ENCODE assay signal across 12 mouse cellular contexts in the genomic region with DNA sequence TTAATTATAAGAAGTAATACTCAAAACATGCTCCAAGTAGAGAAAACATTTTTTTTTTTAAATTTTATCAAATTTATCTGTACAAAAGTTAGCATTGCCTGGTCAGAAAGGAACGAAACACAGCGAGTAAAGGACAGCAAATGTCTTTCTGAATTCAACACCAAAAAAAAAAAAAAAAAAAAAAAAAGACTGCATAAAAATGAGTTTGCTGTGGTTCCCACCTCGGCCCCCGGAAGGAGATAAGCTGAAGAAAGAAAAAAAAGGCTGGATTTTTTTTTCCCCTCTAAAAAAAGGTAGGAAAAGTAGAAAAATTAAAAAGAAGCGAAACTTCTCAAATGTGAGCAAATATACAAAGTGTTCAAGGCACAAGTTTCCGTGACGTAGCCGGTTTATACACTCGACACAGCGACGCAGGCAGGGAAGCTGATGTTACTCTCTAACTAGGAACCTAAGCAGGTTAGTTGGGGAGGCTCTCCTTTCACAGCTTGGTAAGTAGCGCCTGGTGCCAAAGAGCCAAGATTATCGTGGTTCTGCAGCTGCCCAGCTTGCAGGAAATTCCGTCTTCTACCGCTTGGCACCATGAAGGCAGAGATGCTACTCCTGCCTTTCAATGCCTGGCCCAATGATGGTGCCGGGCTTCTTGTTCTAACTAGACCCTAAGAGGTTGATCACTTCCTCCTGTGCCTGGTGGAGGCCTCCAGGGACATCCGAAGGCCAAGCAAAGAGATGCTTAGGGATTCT. TPM values are rescaled to one million over a fixed set of nuclear protein-coding genes. Genes with fewer than 3 reads are reported as not detected.
DNase-seq lines count a peak whose midpoint lies in the region; ATAC-seq lines count a peak whose summit lies in the region.
"Had no signal": no experiment of that assay in that cellular context is flagged by ENCODE, and none has a peak within 500 bp of the region (broad histone marks: within the 10 kb centered on the region; RNA-seq: fewer than 3 reads in every experiment).

No protein-coding gene starts in this region.

- no peak overlapping the region for H3K9ac ChIP-seq in intestine, embryonic 14.5 days (ENCODE audit: low read length)
- H3K9ac ChIP-seq in intestine, embryonic 15.5 days: no peak overlapping the region
- no peak overlapping the region for H3K9ac ChIP-seq in hindbrain, embryonic 12.5 days
- no peak overlapping the region for H3K9ac ChIP-seq in midbrain, embryonic 14.5 days (replicated peaks; ENCODE audit: low read length)
- H3K9ac ChIP-seq: neural tube, embryonic 12.5 days had no signal

- 75% methylated on average over 17 of the region's 17 CpGs for WGBS in intestine, embryonic 14.5 days
- WGBS in intestine, embryonic 15.5 days: 76% methylated on average over 17 of the region's 17 CpGs
- 81% methylated on average over 17 of the region's 17 CpGs for WGBS in hindbrain, embryonic 12.5 days
- 75% methylated on average over 17 of the region's 17 CpGs for WGBS in midbrain, embryonic 14.5 days

- H3K4me2 ChIP-seq in intestine, embryonic 14.5 days (ENCODE audit: low read length): no peak overlapping the region
- no peak overlapping the region for H3K4me2 ChIP-seq in intestine, embryonic 15.5 days (replicated peaks)
- H3K4me2 ChIP-seq in hindbrain, embryonic 12.5 days (replicated peaks): peak overlapping the region; percentile 15
- H3K4me2 ChIP-seq in midbrain, embryonic 14.5 days (ENCODE audit: low read length): peak overlapping the region; percentile 22

- H3K36me3 ChIP-seq in intestine, embryonic 14.5 days (ENCODE audit: control insufficient read depth, insufficient read depth, low read length): no peaks in the 10 kb centered on the region
- no peaks in the 10 kb centered on the region for H3K36me3 ChIP-seq in intestine, embryonic 15.5 days
- no peaks in the 10 kb centered on the region for H3K36me3 ChIP-seq in hindbrain, embryonic 12.5 days
- H3K36me3 ChIP-seq in midbrain, embryonic 14.5 days (ENCODE audit: control insufficient read depth, insufficient read depth, low read length): no peaks in the 10 kb centered on the region

- no peak for DNase-seq in intestine, embryonic 14.5 days (ENCODE audit: low spot score)
- peak; percentile 27 for DNase-seq in Muller cell, postnatal 12 days (ENCODE audit: inconsistent ontology term)
- DNase-seq in midbrain, embryonic 14.5 days: no peak
- no peak for DNase-seq in c-Kit-positive CD71-positive TER-119-positive erythroid progenitor cells, embryonic 14.5 days (ENCODE audit: low spot score)
- no peak for DNase-seq in B cell, adult 2 months
- no peak for DNase-seq in layer of hippocampus, adult 11-12 months (ENCODE audit: low spot score)
- DNase-seq: adrenal gland, postnatal 25 days; kidney, postnatal 10 days; lung, adult 18-20 months had no signal

- H3K4me3 ChIP-seq in intestine, embryonic 14.5 days (ENCODE audit: low read depth, low read length): no peak overlapping the region
- H3K4me3 ChIP-seq in intestine, embryonic 15.5 days (replicated peaks): no peak overlapping the region
- no peak overlapping the region for H3K4me3 ChIP-seq in hindbrain, embryonic 12.5 days
- no peak overlapping the region for H3K4me3 ChIP-seq in midbrain, embryonic 14.5 days (replicated peaks; ENCODE audit: low read depth, low read length)
- H3K4me3 ChIP-seq: neural tube, embryonic 12.5 days had no signal

- H3K4me1 ChIP-seq in intestine, embryonic 14.5 days (replicated peaks; ENCODE audit: control insufficient read depth, insufficient read depth, low read length): peaks cover 6% of the 10 kb centered on the region; the same call in 1 of the 2 replicates
- H3K4me1 ChIP-seq in intestine, embryonic 15.5 days (replicated peaks): peaks cover 9% of the 10 kb centered on the region
- peaks cover 79% of the 10 kb centered on the region for H3K4me1 ChIP-seq in hindbrain, embryonic 12.5 days
- H3K4me1 ChIP-seq in midbrain, embryonic 14.5 days (ENCODE audit: control insufficient read depth, insufficient read depth, low read length): peaks cover 35% of the 10 kb centered on the region

- no peaks in the 10 kb centered on the region for H3K9me3 ChIP-seq in intestine, embryonic 14.5 days (ENCODE audit: control insufficient read depth, low read length)
- no peaks in the 10 kb centered on the region for H3K9me3 ChIP-seq in intestine, embryonic 15.5 days
- H3K9me3 ChIP-seq in hindbrain, embryonic 12.5 days (replicated peaks): no peaks in the 10 kb centered on the region
- no peaks in the 10 kb centered on the region for H3K9me3 ChIP-seq in midbrain, embryonic 14.5 days (ENCODE audit: control insufficient read depth, low read length)
- H3K9me3 ChIP-seq: neural tube, embryonic 12.5 days had no signal

- peak overlapping the region; percentile 51; the same call in 1 of the 2 replicates for H3K27ac ChIP-seq in intestine, embryonic 14.5 days (ENCODE audit: low read depth)
- no peak overlapping the region for H3K27ac ChIP-seq in intestine, embryonic 15.5 days
- peak overlapping the region; percentile 64 for H3K27ac ChIP-seq in hindbrain, embryonic 12.5 days
- peak overlapping the region; percentile 56 for H3K27ac ChIP-seq in midbrain, embryonic 14.5 days (replicated peaks; ENCODE audit: low read depth, low read length)
- H3K27ac ChIP-seq: neural tube, embryonic 12.5 days had no signal

- ATAC-seq in intestine, embryonic 14.5 days (replicated peaks; ENCODE audit: low FRiP score, low TSS enrichment, low read depth): no peak
- no peak for ATAC-seq in intestine, embryonic 15.5 days
- ATAC-seq in hindbrain, embryonic 12.5 days (ENCODE audit: low FRiP score): no peak
- no peak for ATAC-seq in midbrain, embryonic 14.5 days (ENCODE audit: low FRiP score, low TSS enrichment)

- peaks cover 18% of the 10 kb centered on the region for H3K27me3 ChIP-seq in intestine, embryonic 14.5 days (replicated peaks; ENCODE audit: control insufficient read depth, insufficient read depth, low read length)
- H3K27me3 ChIP-seq in intestine, embryonic 15.5 days (replicated peaks): peaks cover 22% of the 10 kb centered on the region
- H3K27me3 ChIP-seq in hindbrain, embryonic 12.5 days: peaks cover 24% of the 10 kb centered on the region
- peaks cover 28% of the 10 kb centered on the region for H3K27me3 ChIP-seq in midbrain, embryonic 14.5 days (ENCODE audit: control insufficient read depth, insufficient read depth, low read length)

RNA-seq across cellular contexts. Expression of gene Sox8, which starts 4.5 kb away (rescaled TPM):
- polyA plus RNA-seq in intestine, embryonic 14.5 days (2014; fragmentation: Nextera tagmentation; extraction: Ambion mirVana): 9.1 and 9.4 TPM in 2 replicates
- polyA plus RNA-seq in intestine, embryonic 15.5 days (2015; fragmentation: Nextera tagmentation; extraction: Ambion mirVana): 5.8 and 6.1 TPM in 2 replicates
- polyA plus RNA-seq in hindbrain, embryonic 12.5 days (2016; fragmentation: Nextera tagmentation; extraction: Ambion mirVana): 11.8 and 12.7 TPM in 2 replicates
- 8.0 and 13.5 TPM in 2 replicates for polyA plus RNA-seq in midbrain, embryonic 14.5 days (2014; fragmentation: Nextera tagmentation; extraction: Ambion mirVana)

RNA-seq across cellular contexts. Expression of gene Lmf1, which starts 12.9 kb away (rescaled TPM):
- 31.3 and 33.5 TPM in 2 replicates for polyA plus RNA-seq in intestine, embryonic 14.5 days (2014; fragmentation: Nextera tagmentation; extraction: Ambion mirVana)
- 33.0 and 35.9 TPM in 2 replicates for polyA plus RNA-seq in intestine, embryonic 15.5 days (2015; fragmentation: Nextera tagmentation; extraction: Ambion mirVana)
- polyA plus RNA-seq in hindbrain, embryonic 12.5 days (2016; fragmentation: Nextera tagmentation; extraction: Ambion mirVana): 25.7 and 26.2 TPM in 2 replicates
- polyA plus RNA-seq in midbrain, embryonic 14.5 days (2014; fragmentation: Nextera tagmentation; extraction: Ambion mirVana): 19.5 and 20.8 TPM in 2 replicates

Comparison
In these comparisons a context has a peak if more than half of its experiments do, and no peak if none do; other contexts are left out.
1. H3K4me2 ChIP-seq: peak in hindbrain, embryonic 12.5 days (single experiment) and midbrain, embryonic 14.5 days (single experiment); none in intestine, embryonic 14.5 days (single experiment) and intestine, embryonic 15.5 days (single experiment).